Mouse (Mus musculus) forebrain, embryonic 16.5 days (tissue): ENCODE measurements at regions not wholly inside any gene's neighbourhood (a gene's known extent, or its start where the extent isn't known, plus 50 kb on each side); places are given as distances from the start of the nearest gene placed in this dataset.

Source experiments
- ATAC-seq: fragments of 200-750 bp; cut with Nextera tagmentation; 2 replicates; pipeline ENCODE4 v1.8.0; 2017; ENCODE audit warnings: mild to moderate bottlenecking, moderate library complexity
- H3K27ac ChIP-seq: fragments of 300-500 bp; sonication (generic); 2 replicates; pipeline ENCODE4 v1.5.1; 2014; ENCODE audit warnings: low read length, control low read depth
- H3K27me3 ChIP-seq: fragments of 300-500 bp; sonication (generic); replicated peaks from 2 replicates; pipeline ENCODE4 v1.6.1; 2014; ENCODE audit warnings: low read length; ENCODE audit not compliant: control insufficient read depth, insufficient read depth
- H3K36me3 ChIP-seq: fragments of 300-500 bp; sonication (generic); 2 replicates; pipeline ENCODE4 v1.6.1; 2014; ENCODE audit not compliant: control insufficient read depth, insufficient read depth
- H3K4me1 ChIP-seq: fragments of 300-500 bp; sonication (generic); replicated peaks from 2 replicates; pipeline ENCODE4 v1.6.1; 2014; ENCODE audit warnings: low read length; ENCODE audit not compliant: control insufficient read depth, insufficient read depth
- H3K4me2 ChIP-seq: fragments of 300-500 bp; sonication (generic); 2 replicates; pipeline ENCODE4 v1.6.1; 2014; ENCODE audit warnings: mild to moderate bottlenecking, low read length, control low read depth
- H3K4me3 ChIP-seq: fragments of 300-500 bp; sonication (generic); replicated peaks from 2 replicates; pipeline ENCODE4 v1.5.1; 2014; ENCODE audit warnings: mild to moderate bottlenecking, low read length, control low read depth
- H3K9ac ChIP-seq: fragments of 300-500 bp; sonication (generic); replicated peaks from 2 replicates; pipeline ENCODE4 v1.6.1; 2014; ENCODE audit warnings: low read depth, low read length, control low read depth
- H3K9me3 ChIP-seq: fragments of 300-500 bp; sonication (generic); 2 replicates; pipeline ENCODE4 v1.6.1; 2016; ENCODE audit warnings: low read length; ENCODE audit not compliant: control insufficient read depth
- WGBS: fragments of 180-500 bp; shearing (Covaris S2); extraction: QIAGEN DNeasy Blood & Tissue Kit; methylation state at CpG from one replicate; pipeline ENCODE4 v1.1.7; 2014; 5-methylcytosine and 5-hydroxymethylcytosine counted together

DNA sequence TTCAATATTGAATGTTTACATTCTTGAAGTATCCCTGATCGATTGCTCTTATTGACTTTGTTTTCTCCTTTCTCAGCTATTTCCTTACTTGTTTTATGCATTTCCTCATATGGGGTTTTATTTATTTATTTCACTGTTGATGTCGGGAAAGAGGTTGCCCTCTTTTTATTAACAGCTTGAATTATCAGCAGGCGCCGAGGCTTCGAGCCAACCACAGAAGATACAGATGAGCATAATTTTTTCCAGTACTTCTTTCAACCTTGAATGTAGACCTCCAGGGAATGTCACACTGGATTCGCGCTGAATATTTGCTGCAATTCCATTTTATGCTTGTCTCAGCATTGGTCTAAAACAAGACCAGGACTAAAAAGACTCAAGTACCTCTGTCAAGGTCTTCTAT, 183.4 kb upstream of the Cntn6 start:
- Histone ChIP-seq H3K9ac (no peak overlapping the region), H3K4me2 (no peak overlapping the region), H3K9me3 (no peaks in the 10 kb centered on the region), H3K27me3 (no peaks in the 10 kb centered on the region), H3K4me3 (no peak overlapping the region), H3K36me3 (no peaks in the 10 kb centered on the region), H3K27ac (no peak overlapping the region), H3K4me1 (no peaks in the 10 kb centered on the region)
- 76% methylated on average over 7 of the region's 7 CpGs for WGBS
- ATAC-seq: no peak

GRCm38 (mm10) chr6:104312993-104313392, 179.6 kb upstream of the Cntn6 start:
- Histone ChIP-seq H3K4me1 (no peaks in the 10 kb centered on the region), H3K4me3 (no peak overlapping the region), H3K27me3 (no peaks in the 10 kb centered on the region), H3K27ac (no peak overlapping the region), H3K9ac (no peak overlapping the region), H3K9me3 (no peaks in the 10 kb centered on the region), H3K36me3 (no peaks in the 10 kb centered on the region), H3K4me2 (no peak overlapping the region)
- peak; percentile 99 for ATAC-seq
- 13% methylated on average over 3 of the region's 3 CpGs for WGBS

DNA sequence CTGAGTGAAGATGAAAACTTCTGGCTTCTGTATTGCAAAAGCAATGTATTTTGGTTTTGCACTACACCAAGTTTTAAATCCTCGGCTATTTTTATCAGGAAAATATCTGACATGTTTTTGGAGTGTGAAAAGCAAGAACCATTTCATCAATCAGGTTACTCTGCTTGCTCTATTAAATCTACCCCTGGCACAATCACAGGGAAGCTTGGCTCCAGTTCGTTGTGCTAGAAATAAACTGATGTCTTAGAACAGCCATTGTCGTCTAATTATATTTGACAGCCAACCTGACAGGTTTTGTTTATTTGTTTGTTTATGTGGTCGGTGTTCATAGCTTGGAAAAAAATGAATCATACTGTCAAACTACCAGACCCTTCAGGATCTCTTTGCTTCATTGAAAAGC, 174.1 kb upstream of the Cntn6 start:
- peak; percentile 38; the same call in 1 of the 2 replicates for ATAC-seq

DNA sequence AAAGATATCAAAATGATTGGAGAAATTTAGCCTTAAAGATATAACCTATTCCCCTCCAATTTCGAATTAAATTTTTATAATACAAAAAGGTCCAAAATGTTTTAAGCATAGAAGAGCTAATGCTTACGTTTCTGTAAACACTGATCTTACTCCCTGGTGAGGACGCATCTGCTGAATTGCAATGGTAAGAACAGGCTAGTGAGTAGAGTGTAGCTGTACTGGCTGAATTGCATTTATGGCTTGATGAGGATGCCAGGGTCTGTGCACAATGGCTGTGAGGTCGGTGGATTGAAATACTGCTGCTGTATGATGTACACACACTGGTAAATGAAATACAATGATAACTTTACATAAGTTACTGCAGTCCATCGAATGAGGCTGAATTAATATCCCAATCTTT, 170.4 kb upstream of the Cntn6 start:
- WGBS: 86% methylated on average over 5 of the region's 5 CpGs
- no peaks in the 10 kb centered on the region for H3K36me3 ChIP-seq
- H3K4me1 ChIP-seq: no peaks in the 10 kb centered on the region
- ATAC-seq: no peak
- H3K27ac ChIP-seq: no peak overlapping the region
- no peaks in the 10 kb centered on the region for H3K27me3 ChIP-seq
- no peak overlapping the region for H3K4me3 ChIP-seq
- H3K4me2 ChIP-seq: no peak overlapping the region
- no peak overlapping the region for H3K9ac ChIP-seq
- no peaks in the 10 kb centered on the region for H3K9me3 ChIP-seq

More for the DNA sequence above, 174.1 kb upstream of the Cntn6 start:
- Histone ChIP-seq H3K9me3 (no peaks in the 10 kb centered on the region), H3K27ac (no peak overlapping the region), H3K4me2 (no peak overlapping the region), H3K4me3 (no peak overlapping the region), H3K4me1 (no peaks in the 10 kb centered on the region), H3K27me3 (no peaks in the 10 kb centered on the region), H3K36me3 (no peaks in the 10 kb centered on the region), H3K9ac (no peak overlapping the region)
- WGBS: 62% methylated on average over 4 of the region's 4 CpGs

DNA sequence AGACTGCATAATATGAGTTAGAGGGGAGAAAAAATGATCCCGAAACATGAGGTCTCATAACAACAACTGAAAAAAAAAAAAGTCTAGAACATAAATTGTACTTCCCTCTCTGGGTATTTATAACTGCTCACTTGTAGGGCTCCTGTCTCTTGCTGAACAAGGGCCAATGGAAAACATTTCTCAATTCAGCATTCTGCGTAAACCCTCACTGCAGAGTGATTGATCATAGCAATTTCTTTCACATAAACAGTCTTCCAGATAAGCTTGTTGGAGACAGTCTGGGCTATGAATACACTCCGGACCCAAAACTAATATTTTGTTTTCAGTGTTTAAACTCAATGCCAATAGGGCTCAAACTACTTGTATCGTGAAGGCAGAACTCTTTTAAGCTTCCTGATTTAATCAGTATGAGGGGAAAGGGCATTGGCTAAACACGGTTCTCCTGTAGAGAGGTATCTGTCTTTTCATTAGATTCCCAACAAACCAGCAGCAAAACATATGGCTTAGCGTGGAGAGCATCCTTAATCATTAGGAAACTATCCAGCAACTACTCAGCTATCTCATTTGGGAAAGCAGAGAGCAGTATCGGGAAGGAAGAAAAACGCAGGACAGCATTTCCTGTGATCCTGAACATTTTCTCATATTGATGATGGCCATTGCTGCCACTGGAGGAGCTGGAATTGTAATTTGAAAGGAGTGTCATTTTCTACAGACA, 153.3 kb upstream of the Cntn6 start:
- Histone ChIP-seq H3K27ac (no peak overlapping the region), H3K36me3 (no peaks in the 10 kb centered on the region), H3K4me3 (no peak overlapping the region), H3K9ac (no peak overlapping the region), H3K9me3 (no peaks in the 10 kb centered on the region), H3K4me1 (no peaks in the 10 kb centered on the region), H3K27me3 (no peaks in the 10 kb centered on the region), H3K4me2 (no peak overlapping the region)
- no peak for ATAC-seq
- 78% methylated on average over 8 of the region's 8 CpGs for WGBS

- Histone ChIP-seq H3K27ac (no peak overlapping the region), H3K9ac (no peak overlapping the region), H3K4me2 (no peak overlapping the region), H3K4me1 (no peaks in the 10 kb centered on the region), H3K36me3 (no peaks in the 10 kb centered on the region), H3K9me3 (no peaks in the 10 kb centered on the region), H3K4me3 (no peak overlapping the region), H3K27me3 (no peaks in the 10 kb centered on the region)
- 63% methylated on average over 1 of the region's 1 CpGs for WGBS
- ATAC-seq: no peak
These were observed 148.6 kb upstream of the Cntn6 start for GRCm38 (mm10) chr6:104343986-104344385.
